Mouse (Mus musculus) adrenal gland, adult (tissue): ENCODE measurements around the gene Olfr1152.
A peak's percentile ranks its signal among the peaks of the same experiment; 100 is the strongest.

Experiments
- DNase-seq, 2 experiments: peaks; one replicate each; pipeline ENCODE4 v3.0.0; 2022 to 2023; ENCODE audit warnings: low spot score in 1 of 2; ENCODE audit not compliant: inconsistent age in 2 of 2

The Olfr1152 gene

DNA sequence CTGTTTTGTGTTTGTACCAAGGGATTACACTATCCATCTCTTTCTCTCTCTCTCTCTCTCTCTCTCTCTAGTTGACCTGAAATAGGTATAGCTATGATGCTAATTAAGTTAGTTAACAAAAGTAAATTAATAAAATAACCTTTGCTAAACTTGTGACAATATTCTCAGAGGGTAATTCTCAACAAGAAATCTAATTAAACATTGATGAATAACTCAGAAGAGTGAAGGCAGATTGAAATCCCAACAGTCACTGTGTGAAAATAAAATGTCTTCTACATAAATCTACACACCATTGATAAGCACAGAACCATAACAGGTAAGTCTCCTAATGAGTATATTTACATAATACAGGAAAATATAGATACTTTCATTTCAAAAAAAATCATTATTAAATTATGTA, at the start of gene Olfr1152:
TSS of gene Olfr1152 (plus strand) at position 301 of the 400 bp plus-strand sequence.
- DNase-seq, result no peak

DNA sequence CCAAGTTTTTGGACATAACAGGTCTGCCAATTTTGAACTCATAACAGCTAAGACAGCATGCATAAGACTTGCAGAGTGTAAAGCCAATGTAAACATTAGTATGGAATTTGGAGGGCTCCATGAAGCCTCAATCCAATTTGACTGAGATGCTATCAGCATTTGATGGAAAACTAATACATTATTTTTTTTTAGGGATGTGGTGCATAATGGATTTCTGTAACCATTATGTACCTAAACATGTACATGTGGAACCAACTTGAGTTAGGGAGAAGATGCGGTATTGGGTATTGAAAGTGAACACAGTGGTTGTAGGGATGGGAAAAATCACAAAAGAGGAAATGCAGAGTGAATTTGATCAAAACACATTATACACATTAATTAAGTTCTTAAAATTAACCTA, 36.1 kb upstream of the Olfr1152 start, which contains the start of gene Olfr1148:
TSS of gene Olfr1148 (plus strand) at position 301 of the 400 bp plus-strand sequence.
- peak in 1 of 2 experiments; percentile 6 for DNase-seq

DNA sequence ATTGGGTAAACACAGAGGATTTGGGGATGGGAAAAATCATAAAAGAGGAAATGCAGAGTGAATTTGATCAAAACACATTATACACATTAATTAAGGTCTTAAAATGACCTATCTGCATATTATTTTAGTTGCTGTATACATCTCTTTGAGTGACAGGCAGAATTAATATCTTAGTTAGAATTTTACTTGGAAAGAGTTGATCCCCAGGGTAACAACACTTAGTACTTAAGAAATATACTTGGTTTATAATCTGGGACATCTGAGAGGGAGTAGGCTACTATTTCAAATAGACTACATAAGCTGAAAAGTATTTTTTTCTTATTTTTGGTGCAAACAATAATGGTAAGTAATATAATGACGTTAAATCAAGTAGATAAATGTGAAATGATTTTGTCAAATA, 22.6 kb upstream of the Olfr1152 start, which contains the start of gene Olfr1150-ps1:
TSS of gene Olfr1150-ps1 (plus strand) at position 301 of the 400 bp plus-strand sequence.
- no peak for DNase-seq

DNA sequence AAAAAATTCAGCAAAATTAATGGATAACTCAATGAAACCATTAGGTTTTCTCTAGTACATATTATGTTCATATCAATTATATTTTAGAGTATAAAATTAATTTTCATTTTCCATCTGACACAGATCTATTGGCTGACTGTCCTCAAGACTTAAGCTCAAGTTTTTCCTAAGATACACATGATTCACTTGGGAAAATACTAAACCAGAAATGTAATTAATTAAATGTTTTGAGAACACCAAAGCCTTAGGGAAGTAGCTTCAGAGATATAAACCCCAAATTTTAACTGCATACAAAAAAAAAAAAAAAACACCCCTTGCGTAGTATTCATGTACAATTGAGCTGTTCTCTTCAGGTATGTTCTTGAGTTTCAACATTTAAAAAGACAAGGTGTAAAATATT, 10.7 kb upstream of the Olfr1152 start, which contains the start of gene Olfr1151:
TSS of gene Olfr1151 (plus strand) at position 301 of the 400 bp plus-strand sequence.
- DNase-seq, result no peak

DNA sequence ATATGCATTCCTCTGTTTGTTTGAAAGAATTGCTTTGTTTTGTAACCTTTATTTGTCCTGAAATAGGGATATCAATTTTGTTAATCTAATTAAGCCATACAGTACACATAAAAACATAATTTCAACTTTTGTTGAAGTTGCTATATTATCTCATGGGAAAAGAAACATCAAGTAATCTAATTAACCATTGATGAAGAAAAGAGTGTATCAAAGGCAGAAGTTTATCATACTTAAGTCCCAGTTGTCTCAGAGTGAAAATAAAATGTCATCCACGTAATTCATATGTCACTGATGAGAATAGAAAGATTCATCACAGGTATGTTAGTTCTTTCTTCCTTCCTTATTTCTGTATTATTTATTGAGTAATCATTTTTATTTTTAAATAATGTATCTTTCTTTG, 28.4 kb downstream of the Olfr1152 start, which contains the start of gene Olfr1153:
TSS of gene Olfr1153 (plus strand) at position 301 of the 400 bp plus-strand sequence.
- DNase-seq, result no peak

DNA sequence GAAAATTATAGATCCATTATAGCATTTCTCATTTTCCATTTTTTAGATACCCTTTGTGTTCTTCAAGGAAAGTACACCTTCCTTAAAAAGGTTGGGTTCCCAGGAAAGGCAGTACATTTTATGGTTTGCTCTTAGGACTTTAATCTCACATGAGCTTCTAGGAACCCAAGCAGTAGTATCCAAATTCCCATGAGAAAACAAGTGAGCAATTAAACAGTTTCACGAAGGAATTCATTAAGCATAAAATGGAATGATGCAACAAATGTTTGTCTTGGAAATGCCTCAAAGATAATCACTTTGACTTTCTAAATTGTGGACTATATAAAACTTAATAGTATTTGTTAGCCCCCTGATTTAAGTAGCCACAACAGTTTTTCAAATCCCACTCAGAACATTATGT, 38.8 kb downstream of the Olfr1152 start, which contains the start of gene Olfr1154:
TSS of gene Olfr1154 (minus strand) at position 101 of the 400 bp plus-strand sequence.
- DNase-seq, result no peak
